Mouse (Mus musculus) liver, adult (tissue): ENCODE measurements around the gene A530016L24Rik.

Experiments
- GATA4 ChIP-seq: IDR thresholded peaks from 2 replicates; pipeline ENCODE4 v1.6.1; 2014; ENCODE audit warnings: mild to moderate bottlenecking, low read length; ENCODE audit not compliant: insufficient replicate concordance

The A530016L24Rik gene

DNA sequence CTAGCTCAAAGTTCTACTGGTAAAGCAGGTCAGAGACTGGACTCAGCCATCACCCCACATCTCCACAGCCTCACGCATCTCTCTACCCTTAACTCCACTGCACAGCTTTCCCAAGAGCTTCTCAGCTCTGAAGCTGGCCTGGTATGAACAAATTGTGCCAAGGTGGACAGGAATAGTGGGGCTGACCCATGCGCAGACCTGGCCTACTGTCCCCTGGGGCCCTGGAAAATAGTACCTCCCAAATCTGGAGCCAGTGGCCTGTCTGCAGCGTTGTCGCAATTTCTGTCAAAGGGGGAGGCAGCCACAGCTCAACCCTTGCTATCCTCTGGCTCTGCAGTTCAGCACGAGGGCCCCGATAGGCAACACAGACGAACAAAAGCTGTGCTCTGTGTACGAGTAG, at the start of gene A530016L24Rik:
A530016L24Rik (plus strand) TSS at position 315 of the 400 bp plus-strand sequence.
- TF ChIP-seq GATA4: no peak

DNA sequence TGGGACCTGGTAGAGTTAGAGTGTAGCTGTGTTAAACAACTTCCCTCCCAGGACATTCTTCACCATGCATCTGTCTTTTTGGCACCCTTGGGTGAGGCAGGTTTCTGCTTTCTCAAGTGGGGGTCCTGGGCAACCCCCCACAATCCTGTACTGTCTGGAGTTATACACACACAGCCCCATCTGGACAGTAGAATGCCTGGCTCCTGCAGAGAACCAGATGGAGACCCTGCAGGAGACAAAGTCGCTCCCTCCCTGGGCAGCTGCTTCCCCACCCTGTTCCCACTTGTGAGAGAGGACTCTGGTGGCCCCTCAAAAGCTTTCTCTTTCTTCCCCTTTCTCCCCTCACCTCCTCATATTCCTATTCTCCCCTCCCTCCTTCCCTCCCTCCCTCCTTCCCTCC, 49.3 kb upstream of the A530016L24Rik start:
- no peak for TF ChIP-seq GATA4

DNA sequence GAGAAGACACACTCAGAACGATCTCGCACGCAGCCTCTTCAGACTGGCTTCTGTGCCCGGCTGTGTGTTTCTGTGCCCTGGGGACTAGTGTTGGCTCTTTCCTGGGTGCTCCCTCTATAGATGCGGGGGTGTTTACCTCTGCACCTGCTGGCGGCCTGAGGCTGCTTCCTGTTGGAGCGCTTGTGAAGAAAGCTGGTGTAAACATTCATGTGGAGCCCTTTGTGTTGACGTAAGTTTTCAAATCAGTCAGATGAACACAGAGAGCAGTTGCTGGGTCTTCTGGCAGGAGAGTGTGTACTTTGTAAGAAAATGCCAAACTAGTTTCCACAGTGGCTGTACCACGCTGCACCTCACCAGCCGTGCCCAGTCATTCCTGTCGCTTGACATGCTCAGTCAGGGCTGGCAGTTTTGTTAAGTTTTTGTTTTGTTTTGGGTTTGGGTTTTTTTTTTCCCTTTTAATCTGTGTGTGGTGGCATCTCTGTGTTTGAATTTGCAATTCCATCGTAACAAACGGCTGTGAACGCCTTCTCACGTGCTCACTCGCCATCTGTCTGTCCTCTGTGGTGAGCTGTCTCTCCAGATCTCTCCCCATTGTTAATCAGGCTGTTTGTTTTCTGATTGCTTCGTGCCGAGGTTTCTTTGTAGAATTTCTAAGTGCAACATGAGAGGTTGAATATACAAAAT, 40.0 kb upstream of the A530016L24Rik start:
- TF ChIP-seq GATA4: no peak

DNA sequence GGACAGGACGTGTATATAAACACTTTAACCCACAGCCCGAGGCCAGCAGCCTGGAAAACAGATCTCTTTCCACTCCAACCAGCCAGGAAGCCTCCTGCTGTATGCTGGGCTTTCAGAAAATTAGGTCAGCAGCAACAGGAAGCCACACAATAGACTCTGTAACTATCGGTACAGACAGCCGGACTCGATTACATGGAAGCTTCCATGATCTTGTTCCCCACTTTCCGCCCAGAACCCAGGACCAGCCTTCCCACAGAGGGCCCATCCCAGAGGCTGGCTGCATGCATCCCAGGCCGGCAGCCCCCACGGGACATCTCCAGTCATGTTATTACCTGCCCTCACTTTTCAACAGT, 39.4 kb upstream of the A530016L24Rik start:
- no peak for TF ChIP-seq GATA4

DNA sequence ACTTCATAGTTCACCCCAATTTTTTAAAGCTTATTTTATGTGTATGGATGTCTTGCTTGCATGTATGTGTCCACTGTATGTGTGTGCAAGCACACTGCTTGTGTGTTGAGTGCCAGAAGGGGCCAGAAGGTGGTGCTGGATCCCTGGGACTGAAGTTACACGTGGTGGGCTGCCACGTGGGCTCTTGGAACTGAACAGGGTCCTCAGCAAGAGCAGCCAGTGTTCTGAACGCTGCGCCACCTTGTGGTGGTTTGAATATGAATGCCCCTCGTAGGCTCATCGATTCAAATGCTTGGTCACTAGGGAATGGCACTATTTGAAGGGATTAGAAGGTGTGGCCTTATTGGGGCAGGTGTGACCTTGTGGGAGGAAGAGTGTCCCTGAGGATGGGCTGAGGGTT, 38.4 kb upstream of the A530016L24Rik start:
- no peak for TF ChIP-seq GATA4

DNA sequence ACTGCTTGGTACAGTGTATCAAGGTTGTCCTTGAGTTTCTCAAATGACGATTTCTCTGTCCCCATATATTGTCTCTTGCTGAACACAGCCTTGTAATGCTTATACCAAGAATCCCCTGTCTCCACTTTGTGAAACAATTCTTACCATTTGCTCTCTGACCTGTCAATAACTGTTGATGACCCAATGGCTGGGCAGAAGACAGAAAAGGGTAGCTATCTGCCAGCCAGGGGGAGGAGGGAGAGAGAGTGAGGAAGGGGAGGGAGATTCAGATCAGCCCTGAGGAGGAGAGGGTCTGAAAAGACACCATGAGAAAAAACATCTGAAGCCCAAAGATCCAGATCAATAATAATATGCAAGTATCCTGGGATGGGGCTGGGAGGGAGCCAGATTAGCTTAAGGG, 37.9 kb upstream of the A530016L24Rik start:
- TF ChIP-seq GATA4: no peak

DNA sequence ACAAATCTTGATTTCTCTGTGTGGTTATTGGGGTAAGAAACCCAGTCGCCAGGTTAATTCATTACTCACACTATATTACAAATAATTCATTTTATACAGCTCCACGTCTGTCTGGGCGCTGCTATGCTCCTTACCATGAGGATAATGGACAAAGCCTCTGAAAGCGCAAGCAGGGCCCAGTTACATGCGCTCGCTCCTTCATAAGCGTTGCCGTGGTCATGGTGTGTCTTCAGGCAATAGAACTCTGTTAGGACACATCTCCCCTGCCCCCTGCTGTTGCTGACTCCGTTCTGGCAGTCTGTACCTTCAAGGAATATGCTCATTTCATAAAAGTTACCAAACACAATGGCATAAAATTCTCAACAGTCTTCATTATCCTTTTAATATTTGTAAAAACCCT, 37.4 kb upstream of the A530016L24Rik start:
- no peak for TF ChIP-seq GATA4

DNA sequence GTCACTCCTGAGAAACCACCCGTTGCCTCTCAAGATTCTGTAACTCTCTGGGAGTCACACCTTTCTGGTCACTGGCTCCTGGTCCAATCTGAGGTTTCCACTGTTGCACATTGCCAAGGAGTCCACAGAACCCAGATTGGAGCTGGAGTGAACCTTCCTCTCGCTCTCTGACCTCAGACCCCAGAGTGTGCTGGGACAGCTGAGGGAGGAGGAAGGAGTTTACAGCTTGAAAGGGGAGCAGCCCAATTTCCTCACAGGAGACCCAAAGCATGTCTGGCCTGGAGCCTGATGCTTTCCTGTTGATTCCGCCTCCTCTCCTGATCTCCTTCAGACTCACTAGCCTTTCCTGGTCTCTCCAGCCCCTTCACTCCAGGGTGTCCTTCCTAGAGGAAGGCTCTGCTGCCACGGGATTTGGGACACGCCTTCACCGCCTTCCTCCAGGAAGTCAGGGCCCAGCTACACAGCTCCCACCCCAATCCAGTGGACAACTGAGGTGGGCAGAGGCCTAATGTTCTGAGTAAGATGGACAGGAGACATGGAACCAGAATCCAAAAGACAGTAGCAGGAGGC, 33.0 kb upstream of the A530016L24Rik start:
- no peak for TF ChIP-seq GATA4

DNA sequence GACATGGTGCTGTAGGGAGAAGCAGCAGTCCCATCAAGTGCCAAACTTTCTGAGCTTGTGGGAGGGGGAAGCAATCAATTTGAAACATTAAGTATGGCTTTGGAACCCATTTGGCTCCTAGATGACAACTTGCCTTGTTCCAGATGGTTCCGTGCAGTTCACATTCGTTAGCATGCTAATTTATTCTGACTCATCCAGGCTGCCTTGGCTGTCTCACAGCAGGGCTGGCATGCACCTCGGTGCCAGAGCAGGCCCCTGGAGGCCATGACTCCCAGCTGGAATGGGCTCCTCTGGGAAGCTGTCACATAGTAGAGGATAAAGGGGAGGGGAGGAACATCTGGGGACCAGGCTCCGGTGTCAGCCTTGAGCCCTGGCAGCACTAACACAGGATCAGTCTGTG, 31.4 kb upstream of the A530016L24Rik start:
- no peak for TF ChIP-seq GATA4

DNA sequence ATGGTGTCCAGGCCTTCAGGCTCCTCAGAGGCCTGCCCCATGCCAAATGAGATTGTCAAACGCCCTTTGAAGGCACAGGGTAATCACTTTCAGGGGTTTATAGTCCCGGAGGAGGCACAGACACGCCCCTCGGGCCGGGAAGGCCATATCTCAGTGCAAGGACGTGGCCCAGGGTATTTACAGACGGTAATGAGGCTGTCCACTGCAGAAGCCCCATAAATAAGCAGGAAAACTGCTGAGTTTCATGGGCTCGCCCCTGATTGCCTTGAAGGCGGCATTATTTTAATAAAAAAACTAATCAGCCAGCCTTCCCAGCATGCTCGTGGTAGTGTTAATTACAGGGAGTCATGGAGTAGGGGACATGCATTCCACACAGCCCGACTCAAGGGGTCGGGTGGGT, 26.8 kb upstream of the A530016L24Rik start:
- TF ChIP-seq GATA4: no peak

DNA sequence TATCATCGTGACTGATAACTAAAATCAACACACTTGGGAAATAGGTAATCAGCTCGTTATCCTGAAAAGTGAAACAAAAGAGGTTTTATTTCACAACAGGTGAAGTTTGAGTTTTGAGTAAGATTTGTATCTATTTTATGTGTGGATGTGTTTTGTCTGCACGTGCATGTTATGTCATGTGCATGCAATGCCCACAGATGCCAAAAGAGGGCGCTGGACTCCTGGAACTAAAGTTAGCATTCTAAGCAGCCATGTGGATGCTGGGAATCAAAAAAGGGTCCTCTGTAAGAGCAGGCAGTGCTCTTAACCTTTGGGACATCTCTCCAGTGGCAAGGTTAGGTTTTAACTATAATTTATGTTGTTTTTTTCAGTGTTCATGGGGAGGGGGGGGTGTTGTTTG, 26.0 kb upstream of the A530016L24Rik start:
- TF ChIP-seq GATA4: no peak

DNA sequence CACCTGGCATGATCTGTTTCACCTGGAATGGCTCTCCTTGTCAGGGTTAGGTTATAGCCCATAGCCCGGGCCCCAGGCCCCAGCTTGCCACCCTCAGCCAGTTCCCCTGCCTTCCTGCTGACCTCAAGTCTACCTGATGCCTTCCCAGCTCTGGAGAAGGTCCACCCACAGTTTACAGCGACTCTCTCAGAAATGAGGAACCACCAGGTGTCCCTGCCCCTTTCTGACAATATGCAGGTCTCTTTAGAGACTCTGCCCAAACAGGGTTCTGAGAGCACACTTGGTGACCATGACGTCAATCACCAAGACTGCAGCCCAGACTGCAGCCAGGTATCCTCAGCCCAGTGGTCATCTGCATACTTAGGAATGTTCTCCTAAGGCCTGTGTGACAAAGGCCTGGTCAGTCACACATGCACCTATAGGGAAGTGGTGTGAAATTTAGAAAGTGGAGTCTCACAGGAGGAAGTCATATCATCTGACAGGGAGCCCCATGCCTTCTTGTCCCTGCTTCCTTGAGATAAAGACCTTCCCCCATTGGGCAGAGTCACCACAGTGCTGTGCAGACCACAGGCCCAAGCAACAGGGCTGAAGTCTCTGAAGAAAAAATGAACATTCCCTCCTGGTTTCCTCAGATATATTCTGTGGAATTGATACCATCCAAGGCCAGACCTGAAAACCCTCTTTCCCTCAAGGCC, 25.4 kb upstream of the A530016L24Rik start:
- no peak for TF ChIP-seq GATA4

DNA sequence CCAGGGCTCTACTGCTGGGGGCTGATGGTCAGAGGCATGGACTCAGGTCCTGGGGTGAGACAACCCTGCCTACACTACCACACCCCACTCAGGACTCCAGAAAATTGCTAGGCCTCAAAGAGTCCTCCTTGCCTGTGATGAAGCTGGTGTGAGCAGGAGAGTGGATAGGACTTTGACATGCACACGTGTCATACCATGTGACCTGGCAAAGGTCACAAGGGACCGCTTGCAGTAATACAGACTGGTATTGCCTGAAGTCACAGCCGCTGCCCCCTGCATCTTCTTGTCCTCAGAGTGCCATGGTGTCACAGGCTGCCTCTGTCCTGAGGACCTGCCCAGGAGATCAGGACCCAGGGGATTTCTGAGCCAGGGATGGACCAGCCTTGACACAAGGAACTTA, 24.7 kb upstream of the A530016L24Rik start:
- TF ChIP-seq GATA4: no peak

DNA sequence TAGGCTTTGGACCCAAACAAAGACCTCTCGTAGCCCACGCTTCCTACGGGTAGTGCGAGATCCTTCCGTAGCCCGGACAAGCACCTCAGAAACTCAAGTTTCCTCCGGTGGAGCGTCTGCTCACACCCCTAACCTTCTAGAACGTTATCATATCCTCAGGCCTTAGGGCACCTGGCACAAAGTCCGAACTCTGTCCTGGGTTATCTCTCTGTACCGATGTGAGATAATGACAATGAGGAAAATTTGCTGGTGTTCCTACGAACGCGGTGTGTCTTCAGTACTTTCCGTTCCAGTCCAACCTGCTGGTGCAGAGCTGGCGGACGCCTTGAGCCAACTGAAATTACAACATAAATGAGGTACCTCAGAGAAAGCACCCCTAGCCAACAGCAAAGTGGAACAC, 23.3 kb upstream of the A530016L24Rik start:
- no peak for TF ChIP-seq GATA4

DNA sequence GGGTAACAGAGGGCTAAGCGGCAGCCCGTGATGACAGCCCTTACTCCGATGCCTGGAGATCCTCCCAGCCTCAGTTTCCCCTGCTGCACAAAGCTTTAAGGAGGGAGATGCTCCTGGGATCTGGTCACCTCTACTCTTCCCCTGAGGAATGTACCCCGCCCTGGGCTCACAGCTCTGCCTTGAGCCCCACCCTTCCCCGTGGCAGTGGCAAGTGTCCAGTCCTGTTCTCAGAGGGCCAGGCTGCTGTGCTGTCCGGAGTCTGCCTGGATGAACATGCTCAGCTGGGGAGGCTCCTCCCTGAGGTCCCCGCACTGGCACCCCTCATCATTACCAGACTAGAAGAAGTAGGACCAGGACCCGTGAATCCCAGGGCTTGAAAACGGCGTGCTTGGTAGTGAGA, 21.9 kb upstream of the A530016L24Rik start:
- TF ChIP-seq GATA4: no peak

DNA sequence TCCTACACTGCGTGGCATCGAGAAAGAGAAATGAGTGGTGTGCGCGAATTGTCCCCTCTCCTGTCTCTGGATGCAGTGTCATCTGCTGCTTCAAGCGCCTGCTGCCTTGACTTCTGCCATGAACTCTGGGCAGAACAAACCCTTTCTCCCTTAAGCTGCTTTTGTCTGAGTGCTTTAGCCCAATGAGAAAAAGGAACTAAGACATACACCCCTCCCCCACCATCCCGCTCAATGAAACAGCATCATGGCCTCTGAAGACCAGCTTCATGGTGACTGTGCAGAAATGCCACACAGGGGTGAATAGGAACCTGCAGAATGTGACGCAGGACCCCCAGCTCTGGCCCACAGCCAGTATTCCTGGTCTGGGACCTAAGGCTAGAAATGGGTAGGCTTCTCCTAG, 19.9 kb upstream of the A530016L24Rik start:
- no peak for TF ChIP-seq GATA4
